Mouse (Mus musculus) CH12.LX (cell line): ENCODE measurements around the gene Tmem198.

ENCODE experiments used
- CTCF ChIP-seq, 2 experiments: IDR thresholded peaks in 1 of 2; conservative IDR thresholded peaks in 1 of 2; 2 replicates each; pipeline ENCODE4 v1.5.1; 2011 to 2012; ENCODE audit warnings: low read depth in 2 of 2, low read length in 2 of 2, improper control_type of control experiment in 1 of 2, inconsistent platforms in 1 of 2, mild to moderate bottlenecking in 1 of 2, moderate library complexity in 1 of 2
- GABPA ChIP-seq: IDR thresholded peaks from 2 replicates; pipeline ENCODE4 v1.6.1; 2012; ENCODE audit warnings: low read depth, low read length, improper control_type of control experiment, inconsistent platforms; ENCODE audit not compliant: insufficient replicate concordance
- POLR2A ChIP-seq: IDR thresholded peaks from 2 replicates; pipeline ENCODE4 v1.6.1; 2011; ENCODE audit warnings: low read depth, mild to moderate bottlenecking, improper control_type of control experiment, low read length
- TCF12 ChIP-seq: IDR thresholded peaks from 2 replicates; pipeline ENCODE4 v1.6.1; 2014; ENCODE audit warnings: low read depth, mild to moderate bottlenecking, inconsistent platforms, low read length, improper control_type of control experiment

DNA sequence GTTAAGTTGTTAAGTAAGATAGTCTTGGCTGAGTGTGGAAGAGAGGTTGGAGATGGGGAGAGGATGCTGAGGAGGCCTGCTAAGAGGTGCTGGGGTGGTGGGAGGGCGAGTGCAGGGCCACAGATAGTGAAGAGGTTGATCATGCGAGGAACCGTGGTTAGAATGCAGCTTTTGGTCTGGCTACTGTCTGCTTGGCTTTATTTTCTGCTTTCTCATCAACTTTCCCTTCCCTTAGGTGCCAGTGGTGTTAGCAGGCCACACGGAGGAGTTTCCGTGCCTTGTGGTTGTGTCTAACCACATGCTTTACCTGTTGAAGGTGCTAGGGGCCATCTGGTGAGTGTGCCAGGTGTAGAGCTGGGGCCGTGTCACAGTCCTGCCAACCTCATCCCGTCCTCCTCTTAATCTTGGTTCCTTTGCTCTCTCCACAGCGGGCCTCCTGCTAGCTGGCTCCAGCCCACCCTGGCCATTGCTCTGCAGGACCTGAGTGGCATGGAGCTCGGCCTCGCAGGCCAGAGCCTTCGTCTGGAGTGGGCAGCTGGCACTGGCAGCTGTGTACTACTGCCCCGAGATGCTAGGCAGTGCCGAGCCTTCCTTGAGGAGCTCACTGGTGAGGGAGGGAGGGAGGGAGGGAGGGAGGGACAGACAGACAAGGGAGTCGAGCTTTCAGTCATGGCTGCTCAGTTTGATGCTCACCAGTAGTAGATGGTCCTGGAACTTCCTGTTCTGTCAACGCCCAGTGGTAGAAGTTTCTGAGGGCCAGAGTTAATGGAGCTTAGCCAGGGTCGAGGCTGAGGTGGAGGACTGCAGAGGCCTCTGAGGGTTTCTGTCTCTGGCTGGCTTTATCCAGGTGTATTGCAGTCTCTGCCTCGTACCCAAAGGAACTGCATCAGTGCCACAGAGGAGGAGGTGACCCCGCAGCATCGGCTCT lies 54.3 kb downstream of the Tmem198 start:
- TF ChIP-seq CTCF (conservative IDR thresholded peaks at IDR 0.05 in 1 of 2, IDR thresholded peaks at IDR 0.05 in 1 of 2; ENCODE audit: low read depth in 2 of 2, low read length in 2 of 2) = no peak
- no peak for TF ChIP-seq POLR2A
- TF ChIP-seq GABPA = no peak
- peak; percentile 46; the same call in 1 of the 2 replicates for TF ChIP-seq TCF12
